Mouse (Mus musculus) hindbrain, embryonic 15.5 days (tissue): ENCODE data around the gene Akr1c14. TPM values are rescaled to one million over a fixed set of nuclear protein-coding genes. Genes with fewer than 3 reads are reported as not detected.
"Not testable (repeated sequence)": the region's sequence is repeated elsewhere in the genome, so short reads cannot be mapped to it uniquely, and the experiment has no call there.

Source experiments
- ATAC-seq: fragments of 200-750 bp; cut with Nextera tagmentation; 2 replicates; pipeline ENCODE4 v1.8.0; 2017; ENCODE audit warnings: low read depth, moderate number of reproducible peaks, moderate TSS enrichment; ENCODE audit not compliant: low FRiP score
- H3K27ac ChIP-seq: fragments of 300-500 bp; sonication (generic); replicated peaks from 2 replicates; pipeline ENCODE4 v1.5.1; 2015; ENCODE audit warnings: mild to moderate bottlenecking, inconsistent platforms
- H3K27me3 ChIP-seq: fragments of 300-500 bp; sonication (generic); 2 replicates; pipeline ENCODE4 v1.6.1; 2015; ENCODE audit warnings: control low read depth, inconsistent platforms
- H3K36me3 ChIP-seq: fragments of 300-500 bp; sonication (generic); 2 replicates; pipeline ENCODE4 v1.6.1; 2015; ENCODE audit warnings: control low read depth, inconsistent platforms
- H3K4me1 ChIP-seq: fragments of 300-500 bp; sonication (generic); replicated peaks from 2 replicates; pipeline ENCODE4 v1.6.1; 2015; ENCODE audit warnings: control low read depth, inconsistent platforms
- H3K4me2 ChIP-seq: fragments of 300-500 bp; sonication (generic); 2 replicates; pipeline ENCODE4 v1.6.1; 2015; ENCODE audit warnings: moderate library complexity, mild to moderate bottlenecking, inconsistent platforms
- H3K4me3 ChIP-seq: fragments of 300-500 bp; sonication (generic); 2 replicates; pipeline ENCODE4 v1.5.1; 2015; ENCODE audit warnings: mild to moderate bottlenecking, inconsistent platforms
- H3K9ac ChIP-seq: fragments of 300-500 bp; sonication (generic); 2 replicates; pipeline ENCODE4 v1.6.1; 2015; ENCODE audit warnings: inconsistent platforms
- H3K9me3 ChIP-seq: fragments of 300-500 bp; sonication (generic); 2 replicates; pipeline ENCODE4 v1.6.1; 2016; ENCODE audit warnings: control low read depth, inconsistent platforms
- WGBS: fragments of 180-500 bp; shearing (Covaris S2); methylation state at CpG from one replicate; pipeline ENCODE4 v1.1.7; 2015; 5-methylcytosine and 5-hydroxymethylcytosine counted together
- polyA plus RNA-seq: library from polyadenylated mRNA; unstranded; fragments of >200 nt; fragmentation: Nextera tagmentation; extraction: Ambion mirVana; gene quantifications from 2 replicates; pipeline ENCODE4 v1.2.1, GENCODE M21; 2015

The Akr1c14 gene
- polyA plus RNA-seq, 1 experiment from 2014 or later = 0.75 TPM

- not testable (repeated sequence) for H3K27ac ChIP-seq, H3K27me3 ChIP-seq, H3K4me2 ChIP-seq, H3K36me3 ChIP-seq, ATAC-seq, H3K9ac ChIP-seq, H3K4me3 ChIP-seq, H3K4me1 ChIP-seq, H3K9me3 ChIP-seq
- WGBS = 88% methylated on average over 2 of the region's 2 CpGs
These were observed 9.4 kb downstream of the Akr1c14 start for GRCm38 (mm10) chr13:4058239-4058638.

- H3K9ac ChIP-seq = no peak overlapping the region
- WGBS = 62% methylated on average over 5 of the region's 5 CpGs
- H3K4me1 ChIP-seq = no peaks in the 10 kb centered on the region
- no peak overlapping the region for H3K27ac ChIP-seq
- no peaks in the 10 kb centered on the region for H3K36me3 ChIP-seq
- ATAC-seq = no peak
- H3K27me3 ChIP-seq = no peaks in the 10 kb centered on the region
- no peak overlapping the region for H3K4me3 ChIP-seq
- no peak overlapping the region for H3K4me2 ChIP-seq
- no peaks in the 10 kb centered on the region for H3K9me3 ChIP-seq
These were observed 10.6 kb downstream of the Akr1c14 start for GRCm38 (mm10) chr13:4059363-4059762.

DNA sequence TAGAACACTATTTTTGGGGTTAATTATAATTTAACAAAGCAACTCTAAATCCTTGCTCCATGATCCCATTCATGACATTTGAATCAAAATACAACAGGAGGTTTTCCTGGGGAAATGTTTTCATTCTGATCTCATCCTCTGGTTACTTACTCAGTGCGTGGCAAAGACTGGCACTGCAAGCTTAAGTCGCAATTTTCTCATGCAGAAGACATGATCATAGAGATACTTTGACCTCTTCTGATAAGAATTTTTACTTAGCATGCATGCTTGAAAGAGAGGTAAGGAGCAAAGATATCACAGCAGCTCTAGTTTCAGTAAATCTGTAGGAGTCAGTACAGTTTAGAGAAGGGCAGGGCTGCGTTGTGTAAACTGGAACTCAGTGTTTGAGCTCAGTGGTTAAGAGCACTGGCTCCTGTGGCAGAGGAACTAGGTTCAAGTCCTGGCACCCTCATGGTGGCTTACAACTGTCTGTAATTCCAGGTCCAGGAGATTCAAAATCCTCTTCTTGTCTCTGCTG lies 11.5 kb downstream of the Akr1c14 start:
- Histone ChIP-seq H3K36me3 (no peaks in the 10 kb centered on the region), H3K27me3 (no peaks in the 10 kb centered on the region), H3K9me3 (no peaks in the 10 kb centered on the region), H3K4me2 (no peak overlapping the region), H3K27ac (no peak overlapping the region), H3K9ac (no peak overlapping the region), H3K4me1 (no peaks in the 10 kb centered on the region), H3K4me3 (no peak overlapping the region)
- WGBS = 78% methylated on average over 3 of the region's 3 CpGs
- no peak for ATAC-seq

GRCm38 (mm10) chr13:4076517-4077435 lies 28.0 kb downstream of the Akr1c14 start:
- Histone ChIP-seq H3K4me3 (no peak overlapping the region), H3K4me1 (no peaks in the 10 kb centered on the region), H3K9ac (no peak overlapping the region), H3K27ac (no peak overlapping the region), H3K9me3 (no peaks in the 10 kb centered on the region), H3K36me3 (no peaks in the 10 kb centered on the region), H3K27me3 (no peaks in the 10 kb centered on the region), H3K4me2 (no peak overlapping the region)
- ATAC-seq = no peak
- 94% methylated on average over 9 of the region's 9 CpGs for WGBS

DNA sequence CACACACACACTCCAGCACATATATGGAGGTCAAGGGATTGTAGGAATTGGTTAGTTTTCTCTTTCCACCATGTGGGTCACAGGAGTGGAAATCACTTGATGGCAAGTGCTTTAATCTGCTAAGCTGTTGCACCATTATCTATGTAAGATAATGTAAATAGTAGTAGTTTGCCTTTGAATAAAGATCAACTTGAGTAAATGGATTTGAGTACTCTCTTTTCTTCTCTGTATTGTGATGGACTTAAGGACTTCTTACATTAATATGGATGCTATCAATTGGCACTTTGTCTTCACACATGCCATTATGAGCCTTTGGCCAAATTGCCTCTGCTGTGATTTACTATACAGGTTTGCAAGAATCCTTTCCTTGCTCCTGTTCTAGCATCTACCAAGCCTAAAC lies 31.1 kb downstream of the Akr1c14 start:
- Histone ChIP-seq H3K27ac (no peak overlapping the region), H3K27me3 (no peaks in the 10 kb centered on the region), H3K36me3 (no peaks in the 10 kb centered on the region), H3K9me3 (no peaks in the 10 kb centered on the region), H3K9ac (no peak overlapping the region), H3K4me3 (no peak overlapping the region), H3K4me1 (no peaks in the 10 kb centered on the region), H3K4me2 (no peak overlapping the region)
- no peak for ATAC-seq

DNA sequence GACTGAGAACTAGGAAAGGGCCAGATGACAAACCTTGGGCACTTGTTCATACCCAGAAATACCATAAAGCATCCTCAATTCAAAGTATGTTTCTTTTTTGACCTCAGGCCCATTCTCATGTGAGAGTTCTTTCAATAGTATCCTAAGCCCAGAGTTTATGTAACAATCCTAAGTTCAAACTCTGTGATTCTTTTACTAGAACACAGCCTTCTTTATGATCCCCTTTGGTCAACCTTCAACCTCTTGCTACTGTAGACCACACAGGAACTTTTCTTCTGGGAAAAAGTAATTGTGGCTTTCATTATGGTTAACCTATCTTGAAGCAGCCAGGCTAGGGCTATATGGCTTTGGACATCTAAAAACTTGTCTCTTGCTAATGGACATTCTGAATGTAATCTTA lies 52.9 kb downstream of the Akr1c14 start:
- no peaks in the 10 kb centered on the region for H3K36me3 ChIP-seq
- no peaks in the 10 kb centered on the region for H3K9me3 ChIP-seq
- H3K27me3 ChIP-seq = no peaks in the 10 kb centered on the region
- no peak overlapping the region for H3K4me3 ChIP-seq
- H3K9ac ChIP-seq = no peak overlapping the region
- no peak overlapping the region for H3K4me2 ChIP-seq
- no peak overlapping the region for H3K27ac ChIP-seq
- H3K4me1 ChIP-seq = no peaks in the 10 kb centered on the region
- no peak for ATAC-seq

DNA sequence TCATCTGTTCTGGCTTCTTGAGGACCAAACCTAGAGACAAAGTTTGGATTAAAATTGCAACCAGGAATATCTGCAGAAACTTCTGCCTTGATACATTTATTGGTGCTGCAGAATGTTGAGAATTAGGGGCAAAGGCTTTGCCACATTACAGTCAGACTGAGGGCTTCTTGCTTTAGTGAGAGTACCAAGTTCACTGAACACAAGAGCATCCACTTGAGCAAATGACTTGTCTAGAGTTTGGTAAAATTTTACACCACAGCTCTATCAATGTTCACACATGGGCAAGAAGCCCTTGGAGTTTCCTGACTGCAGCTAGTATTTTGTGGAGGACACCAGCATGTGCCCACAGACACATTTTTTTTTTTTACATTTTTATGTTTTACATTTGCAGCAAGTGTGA lies 53.9 kb downstream of the Akr1c14 start:
- Histone ChIP-seq H3K9ac (no peak overlapping the region), H3K27me3 (no peaks in the 10 kb centered on the region), H3K36me3 (no peaks in the 10 kb centered on the region), H3K9me3 (no peaks in the 10 kb centered on the region), H3K4me3 (no peak overlapping the region), H3K4me1 (no peaks in the 10 kb centered on the region), H3K27ac (no peak overlapping the region), H3K4me2 (no peak overlapping the region)
- ATAC-seq = no peak

DNA sequence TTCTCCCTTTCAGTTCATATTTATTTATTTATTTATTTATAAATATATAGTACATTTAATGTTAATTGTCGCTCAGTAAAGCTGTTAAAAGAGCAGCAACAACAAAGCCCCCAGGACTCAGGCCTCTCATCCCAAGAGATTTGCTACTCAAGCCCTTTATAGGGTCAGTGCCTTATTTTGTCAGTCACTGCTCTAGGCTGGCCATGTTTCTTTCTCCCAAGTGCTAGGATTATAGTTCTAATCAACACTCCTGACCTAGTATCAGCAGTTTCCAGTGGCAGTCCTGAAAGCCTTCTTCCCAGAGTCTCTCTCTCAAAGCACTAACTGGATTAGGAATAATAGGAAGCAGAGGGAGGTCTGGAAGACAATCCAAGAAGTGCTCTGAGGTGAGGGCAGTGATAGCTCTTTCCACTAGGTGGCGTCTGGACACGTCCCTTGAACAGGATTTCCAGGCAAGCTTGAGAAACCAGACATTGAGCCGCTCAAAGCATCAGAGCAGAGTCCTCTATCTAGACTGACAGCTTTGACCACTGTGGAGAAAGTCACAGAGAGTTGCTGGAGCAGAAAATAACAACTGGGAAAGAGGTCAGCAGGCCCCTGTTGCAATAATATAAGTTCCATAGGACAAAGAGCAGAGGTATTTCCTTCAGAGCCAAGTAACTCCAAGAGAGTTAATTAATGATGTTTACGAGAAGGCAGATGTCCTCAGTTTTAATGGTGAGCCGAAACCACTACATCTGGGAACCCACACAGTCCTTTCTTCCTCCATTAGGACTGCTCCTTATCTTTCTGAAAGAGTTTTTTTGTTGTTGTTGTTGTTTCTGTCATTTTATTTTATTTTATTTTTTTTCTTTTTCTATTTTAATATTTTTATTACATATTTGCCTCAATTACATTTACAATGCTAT lies 61.7 kb downstream of the Akr1c14 start:
- H3K27me3 ChIP-seq = no peaks in the 10 kb centered on the region
- H3K9ac ChIP-seq = no peak overlapping the region
- no peaks in the 10 kb centered on the region for H3K36me3 ChIP-seq
- H3K9me3 ChIP-seq = no peaks in the 10 kb centered on the region
- no peak overlapping the region for H3K4me3 ChIP-seq
- peak; percentile 88 for ATAC-seq
- H3K27ac ChIP-seq = no peak overlapping the region
- H3K4me2 ChIP-seq = no peak overlapping the region
- no peaks in the 10 kb centered on the region for H3K4me1 ChIP-seq
- 37% methylated on average over 6 of the region's 6 CpGs for WGBS

DNA sequence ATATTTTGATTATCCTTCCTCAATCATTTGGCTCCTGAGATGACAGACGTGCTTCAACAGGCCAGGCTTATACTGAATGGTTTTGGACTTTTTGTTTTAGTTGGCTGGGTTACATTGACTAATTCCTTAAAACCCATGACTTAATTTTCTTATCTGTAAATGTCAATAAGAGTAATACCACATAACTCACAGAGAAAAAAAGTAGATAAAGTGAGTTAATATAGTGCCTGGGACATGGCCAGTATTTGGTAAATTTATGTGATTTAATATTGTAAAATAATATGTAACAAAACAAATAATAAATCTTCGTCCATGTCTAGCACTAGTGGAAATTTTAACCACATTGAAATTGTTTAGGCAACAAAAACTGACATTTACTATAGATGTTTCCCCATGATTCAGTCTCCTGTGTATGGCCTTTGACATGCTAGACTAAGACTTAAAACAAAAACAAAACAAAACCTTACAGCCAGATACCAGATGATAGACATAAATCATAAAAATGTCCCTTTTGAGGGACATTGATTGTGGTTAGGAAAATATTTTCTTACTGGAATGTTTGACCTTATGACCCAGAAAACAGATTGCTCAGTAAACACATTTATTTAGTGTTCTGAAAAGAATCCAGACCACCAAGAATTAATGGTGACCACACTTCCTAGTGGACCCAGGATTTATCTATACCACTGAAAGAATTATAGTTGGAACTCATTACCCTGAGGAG lies 70.5 kb downstream of the Akr1c14 start:
- H3K4me1 ChIP-seq = no peaks in the 10 kb centered on the region
- H3K4me2 ChIP-seq = no peak overlapping the region
- no peaks in the 10 kb centered on the region for H3K36me3 ChIP-seq
- H3K9ac ChIP-seq = no peak overlapping the region
- WGBS = 79% methylated on average over 2 of the region's 2 CpGs
- H3K27me3 ChIP-seq = no peaks in the 10 kb centered on the region
- H3K4me3 ChIP-seq = no peak overlapping the region
- ATAC-seq = no peak
- no peaks in the 10 kb centered on the region for H3K9me3 ChIP-seq
- H3K27ac ChIP-seq = no peak overlapping the region

DNA sequence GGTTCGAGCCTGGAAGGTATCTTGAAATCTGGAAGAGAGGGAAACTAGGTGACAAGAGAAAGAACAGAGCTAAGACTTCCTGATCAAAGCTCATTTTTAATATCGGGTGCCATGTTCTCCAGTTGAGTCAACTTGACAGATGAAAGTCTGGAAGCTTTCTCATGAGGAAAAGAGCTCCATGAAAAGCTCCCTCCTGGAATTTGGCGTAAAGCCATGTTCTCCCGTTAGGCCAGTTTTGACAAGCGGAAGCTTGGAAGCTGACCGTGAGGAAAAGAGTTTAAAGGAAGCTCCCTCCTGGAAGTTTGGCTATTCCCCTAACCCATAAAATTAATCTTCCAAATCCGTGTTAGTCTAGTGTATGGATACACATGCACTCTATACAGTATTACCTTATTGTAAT lies 74.3 kb downstream of the Akr1c14 start:
- Histone ChIP-seq H3K27me3 (no peaks in the 10 kb centered on the region), H3K9ac (no peak overlapping the region), H3K4me3 (no peak overlapping the region), H3K9me3 (no peaks in the 10 kb centered on the region), H3K4me1 (no peaks in the 10 kb centered on the region), H3K4me2 (no peak overlapping the region), H3K36me3 (no peaks in the 10 kb centered on the region), H3K27ac (no peak overlapping the region)
- 82% methylated on average over 7 of the region's 7 CpGs for WGBS
- no peak for ATAC-seq

DNA sequence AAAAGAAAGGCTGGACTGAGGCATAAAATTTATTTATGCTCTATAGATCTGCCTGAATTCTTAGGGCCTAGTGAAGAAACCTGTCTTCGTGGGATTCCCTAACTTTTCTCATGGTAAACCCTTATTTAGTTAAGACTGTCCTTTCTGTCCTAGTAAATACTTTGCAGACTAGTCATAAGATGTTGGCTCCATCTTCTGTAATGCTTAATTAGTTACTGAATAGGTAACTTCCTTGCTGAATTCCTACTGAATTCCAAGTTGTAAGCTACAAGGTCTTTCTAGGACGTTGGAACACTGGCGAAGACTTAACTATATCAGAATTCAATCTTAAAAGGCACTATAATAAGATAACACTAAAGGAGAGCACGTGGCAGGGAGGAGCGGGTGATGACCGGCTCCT lies 75.7 kb downstream of the Akr1c14 start:
- H3K9ac ChIP-seq, H3K4me1 ChIP-seq, H3K27me3 ChIP-seq, H3K9me3 ChIP-seq, H3K4me3 ChIP-seq, H3K27ac ChIP-seq, ATAC-seq, H3K4me2 ChIP-seq, H3K36me3 ChIP-seq: not testable (repeated sequence)
- WGBS = 94% methylated on average over 6 of the region's 6 CpGs

GRCm38 (mm10) chr13:4125846-4126245 lies 77.0 kb downstream of the Akr1c14 start:
- WGBS = 75% methylated on average over 1 of the region's 1 CpGs
- not testable (repeated sequence) for H3K9ac ChIP-seq, H3K27me3 ChIP-seq, H3K36me3 ChIP-seq, H3K4me2 ChIP-seq, H3K9me3 ChIP-seq, H3K4me3 ChIP-seq, H3K4me1 ChIP-seq, ATAC-seq, H3K27ac ChIP-seq
